Mouse (Mus musculus) adrenal gland, postnatal 10 days (tissue): ENCODE results near the gene Btbd9. TPM values are rescaled to one million over a fixed set of nuclear protein-coding genes. Genes with fewer than 3 reads are reported as not detected.

ENCODE experiments used
- DNase-seq: peaks from one replicate; pipeline ENCODE4 v3.0.0; 2021; ENCODE audit warnings: mixed read lengths
- total RNA-seq, 2 experiments: library from RNA; stranded (reverse); gene quantifications; 2 replicates each; pipeline ENCODE4 v1.2.3; 2021

Btbd9 gene
- total RNA-seq, 2 experiments from 2014 or later: 25.3 to 34.6 TPM

GRCm38 (mm10) chr17:30602175-30602574 lies 25.9 kb upstream of the Btbd9 start:
- DNase-seq: no peak

GRCm38 (mm10) chr17:30598300-30598699 lies 22.0 kb upstream of the Btbd9 start:
- no peak for DNase-seq

DNA sequence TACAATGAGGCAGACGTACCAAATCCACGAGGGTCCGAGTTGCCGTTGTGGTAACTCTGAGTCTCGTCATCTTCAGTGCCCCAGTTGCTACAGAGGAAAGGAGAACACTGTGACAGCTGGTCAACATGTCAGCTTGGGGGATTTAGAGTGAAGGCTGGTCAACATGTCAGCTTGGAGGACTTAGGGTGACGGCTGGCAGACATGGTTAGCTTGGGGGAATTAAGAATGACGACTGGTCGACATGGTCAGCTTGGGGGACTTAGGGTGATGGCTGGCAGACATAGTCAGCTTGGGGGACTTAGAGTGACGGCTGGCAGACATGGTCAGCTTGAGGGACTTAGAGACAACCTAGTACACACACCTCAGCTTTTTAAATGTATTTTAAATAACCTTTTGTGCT lies 21.5 kb upstream of the Btbd9 start:
- no peak for DNase-seq

GRCm38 (mm10) chr17:30594846-30595245 lies 18.6 kb upstream of the Btbd9 start:
- no peak for DNase-seq

GRCm38 (mm10) chr17:30594407-30594806 lies 18.1 kb upstream of the Btbd9 start:
- no peak for DNase-seq

- DNase-seq: peak; percentile 71
Measured at GRCm38 (mm10) chr17:30590417-30591198, 14.3 kb upstream of the Btbd9 start.

GRCm38 (mm10) chr17:30583258-30584001 lies 7.1 kb upstream of the Btbd9 start:
- no peak for DNase-seq

GRCm38 (mm10) chr17:30582313-30582712 lies 6.0 kb upstream of the Btbd9 start:
- no peak for DNase-seq

DNA sequence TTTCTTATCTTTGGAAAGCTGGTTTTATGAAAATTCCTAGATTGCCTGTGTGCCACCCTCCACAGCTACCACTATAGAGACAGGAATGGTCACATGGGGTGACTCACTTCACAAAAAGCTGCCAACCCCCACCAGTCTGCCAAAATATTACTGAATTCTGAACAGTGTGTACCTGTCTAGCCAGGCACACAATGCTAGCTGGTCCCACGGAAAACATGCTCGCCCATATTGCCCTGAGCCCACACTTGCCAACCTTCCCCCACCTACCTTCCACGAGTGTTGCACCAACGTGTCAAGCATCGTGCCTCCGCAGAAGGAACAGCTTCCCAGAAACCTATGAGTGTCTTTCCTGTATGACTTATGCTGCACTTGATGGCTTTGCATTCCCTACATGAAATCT lies 4.9 kb upstream of the Btbd9 start:
- no peak for DNase-seq

DNA sequence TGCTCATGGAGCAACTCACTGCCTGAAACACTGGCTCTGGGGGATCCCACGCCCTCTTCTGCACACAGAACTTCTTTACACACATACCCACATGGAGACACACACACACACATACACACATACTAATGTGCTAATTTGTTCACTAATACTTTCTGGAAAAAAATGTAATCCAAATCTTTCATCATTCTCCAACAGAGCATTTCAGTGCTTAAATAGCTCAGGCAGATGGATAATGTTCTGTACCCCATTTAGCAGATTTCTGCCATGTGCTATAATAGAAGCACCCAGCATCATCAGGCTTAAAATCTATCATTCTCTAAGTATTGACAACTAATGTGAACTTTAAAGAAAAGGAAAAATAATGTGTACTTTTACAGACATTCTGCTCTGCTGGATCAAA lies 4.5 kb upstream of the Btbd9 start:
- no peak for DNase-seq

DNA sequence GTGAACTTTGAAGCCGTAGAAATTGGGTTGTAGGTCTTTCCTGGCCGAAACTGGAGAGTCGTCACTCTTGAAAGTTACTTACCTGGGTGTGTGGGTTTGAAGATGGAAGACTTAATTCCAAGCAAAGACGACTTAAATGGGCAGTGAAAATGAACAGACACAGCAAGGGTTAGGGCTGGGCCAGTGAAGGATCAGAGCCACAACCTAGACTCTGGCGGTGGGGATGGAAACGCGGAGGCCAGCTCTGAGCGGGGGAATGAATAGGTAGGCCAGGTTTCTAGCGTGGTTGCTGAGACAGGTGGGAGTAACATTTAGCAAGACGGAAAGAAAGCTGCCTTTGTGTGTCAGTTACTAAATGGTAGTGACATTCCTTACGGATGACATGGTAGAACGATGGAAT lies 658 bp upstream of the Btbd9 start:
- DNase-seq: peak; percentile 19

- no peak for DNase-seq
Measured at GRCm38 (mm10) chr17:30575121-30575904, 975 bp downstream of the Btbd9 start.

GRCm38 (mm10) chr17:30574783-30575075 lies 1.6 kb downstream of the Btbd9 start:
- DNase-seq: no peak

DNA sequence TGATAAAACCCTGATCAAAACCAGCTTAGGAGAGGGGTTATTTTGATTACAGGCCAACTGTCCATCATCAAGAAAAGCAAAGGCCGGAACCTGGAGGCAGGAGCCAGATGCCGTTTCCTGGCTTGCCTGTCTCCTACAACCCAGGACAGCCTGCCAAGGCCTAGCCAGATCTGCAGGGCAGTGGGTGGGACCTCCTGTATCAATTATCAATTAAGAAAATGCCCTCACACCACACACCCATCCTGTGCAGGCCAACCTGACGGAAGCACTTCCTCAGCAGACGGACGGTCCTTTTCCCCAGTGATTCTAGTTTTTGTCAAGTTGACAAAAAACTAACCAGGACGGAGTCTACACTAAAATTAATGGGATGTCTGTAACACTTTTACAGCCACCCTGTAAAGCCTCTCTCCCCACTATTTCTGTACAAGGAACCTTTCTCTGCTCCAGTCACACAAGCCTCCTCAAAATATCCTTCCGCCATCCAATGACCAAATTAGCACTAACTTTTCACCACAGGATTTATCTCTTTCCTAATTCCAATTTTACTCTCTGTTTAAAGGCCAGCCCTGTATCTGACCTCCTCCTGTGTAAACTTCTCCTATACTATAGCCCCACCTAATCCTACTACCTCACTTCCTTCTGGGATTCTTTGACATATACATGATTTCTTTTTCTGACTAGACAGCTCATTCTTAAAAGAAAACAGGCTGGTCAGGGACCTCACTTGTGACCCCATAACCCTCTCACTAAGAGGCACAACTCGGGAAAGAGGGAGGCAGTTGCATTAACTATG lies 2.1 kb downstream of the Btbd9 start:
- DNase-seq: no peak

DNA sequence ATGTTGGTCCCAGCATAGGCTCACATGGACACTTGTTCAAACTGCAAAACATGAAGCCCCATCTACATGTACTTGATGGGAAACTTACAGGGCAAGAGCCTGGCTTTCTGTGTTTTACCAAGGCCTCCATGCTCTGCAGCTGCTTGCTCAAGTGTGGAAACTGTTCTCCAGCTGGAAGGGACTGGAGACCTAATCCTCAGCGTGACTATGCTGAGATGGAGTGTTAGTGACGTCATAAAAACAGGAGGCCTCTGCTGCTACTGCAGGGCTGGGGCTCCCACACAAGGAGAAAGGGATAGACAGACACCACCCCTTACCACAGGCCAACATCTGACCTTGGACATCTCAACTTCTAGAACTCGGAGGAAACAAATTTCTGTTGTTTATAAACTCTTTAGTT lies 5.3 kb downstream of the Btbd9 start:
- DNase-seq: no peak

- peak; percentile 79 for DNase-seq
Measured at GRCm38 (mm10) chr17:30570173-30570572, 6.1 kb downstream of the Btbd9 start.

GRCm38 (mm10) chr17:30568473-30568872 lies 7.8 kb downstream of the Btbd9 start:
- no peak for DNase-seq

GRCm38 (mm10) chr17:30564971-30565370 lies 11.3 kb downstream of the Btbd9 start:
- DNase-seq: no peak

GRCm38 (mm10) chr17:30564407-30564806 lies 11.9 kb downstream of the Btbd9 start:
- no peak for DNase-seq

DNA sequence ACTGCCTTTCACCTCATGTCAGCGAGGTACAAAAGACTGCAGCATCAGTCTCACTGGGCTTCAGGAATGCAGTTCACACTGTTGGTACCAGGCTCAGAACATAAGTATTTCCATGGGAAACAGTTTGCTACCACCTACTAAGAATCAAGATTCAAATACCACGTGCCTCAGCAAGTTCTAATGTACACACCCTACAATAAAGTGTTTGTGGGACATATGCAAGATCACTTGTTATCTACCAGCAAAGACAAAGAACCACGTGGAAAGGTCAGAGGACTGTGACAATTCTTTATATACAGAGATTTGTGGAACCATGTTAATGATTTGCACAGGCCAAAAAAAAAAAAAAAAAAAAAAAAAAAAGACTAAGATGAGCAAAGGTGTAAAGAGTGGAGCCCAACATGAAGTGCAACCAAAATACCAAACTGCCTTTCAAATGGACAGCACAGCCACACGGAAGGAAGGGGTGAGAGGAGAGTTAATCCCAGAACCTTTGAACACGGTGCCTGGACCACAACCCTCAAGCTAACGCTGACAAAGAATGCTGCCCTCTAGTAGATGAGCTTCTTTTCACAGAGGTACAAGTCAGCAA lies 12.7 kb downstream of the Btbd9 start:
- no peak for DNase-seq

DNA sequence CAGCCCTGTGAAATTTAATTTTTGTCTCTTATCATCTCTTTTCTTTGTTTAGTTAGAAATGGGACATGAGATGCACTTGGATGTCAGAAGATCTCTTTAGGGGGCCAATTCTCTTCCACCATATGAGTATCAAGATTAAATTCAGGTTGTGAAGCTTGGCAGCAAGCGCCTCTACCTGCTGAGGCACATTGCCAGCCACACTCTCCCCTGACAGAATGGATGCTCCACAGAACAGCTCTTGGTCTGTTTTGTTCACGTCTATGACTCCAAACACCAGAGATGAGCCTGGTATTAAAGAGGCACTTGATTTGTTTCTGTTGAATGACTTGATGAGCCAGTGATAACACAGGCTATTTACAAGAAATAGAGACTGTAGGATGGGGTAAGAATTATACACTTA lies 13.5 kb downstream of the Btbd9 start:
- DNase-seq: no peak

DNA sequence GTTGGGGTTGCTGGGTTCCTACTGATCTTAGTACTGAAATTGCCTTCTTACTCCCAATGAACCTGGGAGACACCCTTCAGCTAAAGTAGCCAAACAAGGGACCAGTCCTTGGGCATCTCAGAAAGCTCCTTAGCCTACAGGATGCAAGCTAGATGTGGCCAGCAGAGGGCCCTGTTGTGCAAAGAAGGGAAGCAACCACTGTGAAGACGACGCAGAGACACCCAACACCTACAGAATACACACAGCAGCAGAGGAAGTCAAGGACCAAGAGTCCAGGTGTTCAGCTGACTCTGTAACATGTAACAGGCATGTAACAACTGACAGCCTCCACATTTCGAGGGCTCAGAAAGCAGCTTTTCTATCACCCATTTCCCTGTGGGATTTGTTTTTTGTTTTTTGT lies 16.8 kb downstream of the Btbd9 start:
- peak; percentile 85 for DNase-seq
